Mouse (Mus musculus): ENCODE results near the gene Il12a.

Gene Il12a

GRCm38 (mm10) chr3:68690344-68690743, at the start of gene Il12a:
Gene Il12a, plus strand, starts transcription at chr3:68690644.
- no peak for DNase-seq (ENCODE audit: low spot score)

GRCm38 (mm10) chr3:68642935-68643334, 47.5 kb upstream of the Il12a start:
- DNase-seq (ENCODE audit: low spot score): no peak

GRCm38 (mm10) chr3:68646387-68647130, 43.9 kb upstream of the Il12a start:
- no peak for DNase-seq (ENCODE audit: low spot score)

GRCm38 (mm10) chr3:68647282-68647681, 43.2 kb upstream of the Il12a start:
- no peak for DNase-seq (ENCODE audit: low spot score)

- no peak for DNase-seq (ENCODE audit: low spot score)
Observed at GRCm38 (mm10) chr3:68650251-68650650, 40.2 kb upstream of the Il12a start.

- no peak for DNase-seq (ENCODE audit: low spot score)
Observed at GRCm38 (mm10) chr3:68656607-68657352, 33.7 kb upstream of the Il12a start.

- DNase-seq (ENCODE audit: low spot score): no peak
Observed at GRCm38 (mm10) chr3:68657589-68658245, 32.7 kb upstream of the Il12a start.

- DNase-seq (ENCODE audit: low spot score): no peak
Observed at GRCm38 (mm10) chr3:68659996-68660395, 30.4 kb upstream of the Il12a start.

- no peak for DNase-seq (ENCODE audit: low spot score)
Observed at GRCm38 (mm10) chr3:68660538-68660937, 29.9 kb upstream of the Il12a start.

- DNase-seq (ENCODE audit: low spot score): no peak
Observed at GRCm38 (mm10) chr3:68662386-68662785, 28.1 kb upstream of the Il12a start.

- DNase-seq (ENCODE audit: low spot score): no peak
Observed at GRCm38 (mm10) chr3:68664337-68664736, 26.1 kb upstream of the Il12a start.

GRCm38 (mm10) chr3:68666377-68666776, 24.1 kb upstream of the Il12a start:
- no peak for DNase-seq (ENCODE audit: low spot score)

- DNase-seq (ENCODE audit: low spot score): no peak
Observed at GRCm38 (mm10) chr3:68667852-68668251, 22.6 kb upstream of the Il12a start.

- no peak for DNase-seq (ENCODE audit: low spot score)
Observed at GRCm38 (mm10) chr3:68669418-68669974, 20.9 kb upstream of the Il12a start.

GRCm38 (mm10) chr3:68674721-68675120, 15.7 kb upstream of the Il12a start:
- no peak for DNase-seq (ENCODE audit: low spot score)

GRCm38 (mm10) chr3:68675216-68675835, 15.1 kb upstream of the Il12a start:
- DNase-seq (ENCODE audit: low spot score): no peak

GRCm38 (mm10) chr3:68675980-68676678, 14.3 kb upstream of the Il12a start:
- DNase-seq (ENCODE audit: low spot score): no peak

- DNase-seq (ENCODE audit: low spot score): no peak
Observed at GRCm38 (mm10) chr3:68676831-68677303, 13.6 kb upstream of the Il12a start.

GRCm38 (mm10) chr3:68678805-68679585, 11.4 kb upstream of the Il12a start:
- DNase-seq (ENCODE audit: low spot score): no peak

- no peak for DNase-seq (ENCODE audit: low spot score)
Observed at GRCm38 (mm10) chr3:68683579-68683978, 6.9 kb upstream of the Il12a start.

GRCm38 (mm10) chr3:68684207-68684606, 6.2 kb upstream of the Il12a start:
- no peak for DNase-seq (ENCODE audit: low spot score)

All from MN1 (cell line).